Mouse (Mus musculus) liver, adult 2 months (tissue): ENCODE results near the gene Foxp2.

Experiments used
- CTCF ChIP-seq: fragments of 200-500 bp; IDR thresholded peaks from 2 replicates; pipeline ENCODE4 v1.5.1; 2011; ENCODE audit warnings: low read depth, low read length, control low read depth
- POLR2A ChIP-seq: fragments of 200-500 bp; IDR thresholded peaks from 2 replicates; pipeline ENCODE4 v1.6.1; 2011; ENCODE audit warnings: low read length, control low read depth; ENCODE audit not compliant: insufficient read depth; ENCODE audit errors: extremely low read depth

DNA sequence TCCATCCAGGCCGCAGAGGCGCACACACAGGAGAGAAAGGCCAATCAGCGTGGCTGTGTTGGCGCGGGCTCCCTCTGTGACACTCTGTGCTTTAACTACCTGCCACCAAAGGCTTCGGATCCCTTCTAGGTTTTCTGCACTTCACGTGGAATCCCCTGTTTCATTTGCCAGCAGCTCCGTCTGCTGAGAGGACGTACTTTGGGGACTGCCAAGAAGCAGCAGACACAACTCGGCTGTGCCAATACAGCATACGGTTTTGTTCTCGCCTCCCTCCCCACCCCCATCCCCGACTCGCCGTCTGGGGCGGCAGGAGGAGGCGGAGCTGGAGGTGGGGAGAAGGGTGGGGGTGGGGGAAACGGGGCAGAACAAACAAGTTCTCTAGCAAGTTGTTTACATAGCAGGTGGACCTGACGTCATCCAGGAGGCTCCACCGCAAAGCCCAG is 549 bp upstream of the Foxp2 start:
- no peak for TF ChIP-seq CTCF
- no peak for TF ChIP-seq POLR2A
